Mouse (Mus musculus) lung, postnatal 0 days (tissue): Measurements from ENCODE around the gene St3gal5. TPM values are rescaled to one million over a fixed set of nuclear protein-coding genes. Genes with fewer than 3 reads are reported as not detected.

Experiments
- ATAC-seq: fragments of 200-750 bp; cut with Nextera tagmentation; 2 replicates; pipeline ENCODE4 v1.8.0; 2017; ENCODE audit warnings: moderate library complexity
- DNase-seq: peaks from one replicate; pipeline ENCODE4 v3.0.0-alpha.2; 2016; ENCODE audit warnings: low spot score
- H3K27ac ChIP-seq: fragments of 300-500 bp; sonication (generic); 2 replicates; pipeline ENCODE4 v1.5.1; 2014; ENCODE audit warnings: antibody characterized with exemption, mild to moderate bottlenecking, low read length, mixed read lengths
- H3K27me3 ChIP-seq: fragments of 300-500 bp; sonication (generic); replicated peaks from 2 replicates; pipeline ENCODE4 v1.6.1; 2014; ENCODE audit warnings: low read length, mixed read lengths; ENCODE audit not compliant: insufficient read depth
- H3K36me3 ChIP-seq: fragments of 300-500 bp; sonication (generic); 2 replicates; pipeline ENCODE4 v1.6.1; 2014; ENCODE audit warnings: low read length, mixed read lengths; ENCODE audit not compliant: insufficient read depth
- H3K4me1 ChIP-seq: fragments of 300-500 bp; sonication (generic); 2 replicates; pipeline ENCODE4 v1.6.1; 2014; ENCODE audit warnings: antibody characterized with exemption, low read depth, low read length, mixed read lengths; ENCODE audit not compliant: insufficient read depth
- H3K4me2 ChIP-seq: fragments of 300-500 bp; sonication (generic); replicated peaks from 2 replicates; pipeline ENCODE4 v1.6.1; 2014; ENCODE audit warnings: low read depth, mild to moderate bottlenecking, low read length, moderate library complexity, mixed read lengths
- H3K4me3 ChIP-seq: fragments of 300-500 bp; sonication (generic); 2 replicates; pipeline ENCODE4 v1.5.1; 2014; ENCODE audit warnings: low read depth, low read length
- H3K9ac ChIP-seq: fragments of 300-500 bp; sonication (generic); replicated peaks from 2 replicates; pipeline ENCODE4 v1.6.1; 2014; ENCODE audit warnings: low read depth, mild to moderate bottlenecking
- H3K9me3 ChIP-seq: fragments of 300-500 bp; sonication (generic); 2 replicates; pipeline ENCODE4 v1.6.1; 2016; ENCODE audit warnings: low read length, mixed read lengths
- CTCF ChIP-seq: IDR thresholded peaks from 2 replicates; pipeline ENCODE4 v1.5.1; 2016; ENCODE audit warnings: antibody characterized with exemption, mild to moderate bottlenecking
- EP300 ChIP-seq: IDR thresholded peaks from 2 replicates; pipeline ENCODE4 v1.6.1; 2016; ENCODE audit warnings: antibody characterized with exemption, mild to moderate bottlenecking, control low read depth
- WGBS: fragments of 180-500 bp; shearing (Covaris S2); extraction: QIAGEN DNeasy Blood & Tissue Kit; methylation state at CpG from one replicate; pipeline ENCODE4 v1.1.7; 2014; 5-methylcytosine and 5-hydroxymethylcytosine counted together
- polyA plus RNA-seq: library from polyadenylated mRNA; unstranded; fragments of >200 nt; fragmentation: Nextera tagmentation; extraction: Ambion mirVana; gene quantifications from 2 replicates; pipeline ENCODE4 v1.2.1, GENCODE M21; 2015

Gene St3gal5
- polyA plus RNA-seq, 1 experiment from 2014 or later = 38.9 TPM

GRCm38 (mm10) chr6:72196660-72197059 lies 99.3 kb downstream of the St3gal5 start:
- Histone ChIP-seq H3K4me3 (no peak overlapping the region), H3K4me2 (no peak overlapping the region), H3K4me1 (peaks cover 11% of the 10 kb centered on the region; the same call in 1 of the 2 replicates), H3K9ac (no peak overlapping the region), H3K36me3 (no peaks in the 10 kb centered on the region), H3K27me3 (no peaks in the 10 kb centered on the region), H3K27ac (no peak overlapping the region), H3K9me3 (no peaks in the 10 kb centered on the region; the same call in 1 of the 2 replicates)
- ATAC-seq (no peak), DNase-seq (no peak)
- TF ChIP-seq EP300 (no peak), CTCF (no peak)
- 67% methylated on average over 3 of the region's 3 CpGs for WGBS

- Histone ChIP-seq H3K27ac (no peak overlapping the region), H3K4me1 (peaks cover 11% of the 10 kb centered on the region; the same call in 1 of the 2 replicates), H3K4me3 (no peak overlapping the region), H3K36me3 (no peaks in the 10 kb centered on the region), H3K9me3 (no peaks in the 10 kb centered on the region; the same call in 1 of the 2 replicates), H3K27me3 (no peaks in the 10 kb centered on the region), H3K9ac (no peak overlapping the region), H3K4me2 (no peak overlapping the region)
- TF ChIP-seq EP300 = no peak
- TF ChIP-seq CTCF = no peak
- no peak for ATAC-seq
- DNase-seq = no peak
Measured at GRCm38 (mm10) chr6:72197515-72197914, 100.1 kb downstream of the St3gal5 start.

GRCm38 (mm10) chr6:72200595-72201256 lies 103.3 kb downstream of the St3gal5 start:
- Histone ChIP-seq H3K9ac (no peak overlapping the region), H3K4me3 (no peak overlapping the region), H3K27me3 (no peaks in the 10 kb centered on the region), H3K36me3 (peaks cover 5% of the 10 kb centered on the region; the same call in 1 of the 2 replicates), H3K27ac (no peak overlapping the region), H3K4me2 (no peak overlapping the region), H3K4me1 (peaks cover 11% of the 10 kb centered on the region; the same call in 1 of the 2 replicates), H3K9me3 (no peaks in the 10 kb centered on the region)
- 51% methylated on average over 11 of the region's 11 CpGs for WGBS
- no peak for DNase-seq
- peak; percentile 43 for ATAC-seq
- TF ChIP-seq EP300 (no peak), CTCF (peak; percentile 22; the same call in 1 of the 2 replicates)

GRCm38 (mm10) chr6:72202732-72203131 lies 105.3 kb downstream of the St3gal5 start:
- Histone ChIP-seq H3K9ac (no peak overlapping the region), H3K4me2 (no peak overlapping the region), H3K36me3 (peaks cover 5% of the 10 kb centered on the region; the same call in 1 of the 2 replicates), H3K9me3 (no peaks in the 10 kb centered on the region), H3K4me1 (peaks cover 11% of the 10 kb centered on the region; the same call in 1 of the 2 replicates), H3K27me3 (no peaks in the 10 kb centered on the region), H3K27ac (no peak overlapping the region), H3K4me3 (no peak overlapping the region)
- DNase-seq (no peak), ATAC-seq (no peak)
- 75% methylated on average over 5 of the region's 5 CpGs for WGBS
- TF ChIP-seq EP300 (no peak), CTCF (no peak)

GRCm38 (mm10) chr6:72203279-72203678 lies 105.9 kb downstream of the St3gal5 start:
- ATAC-seq (no peak), DNase-seq (no peak)
- Histone ChIP-seq H3K4me1 (peaks cover 11% of the 10 kb centered on the region; the same call in 1 of the 2 replicates), H3K36me3 (peaks cover 5% of the 10 kb centered on the region; the same call in 1 of the 2 replicates), H3K9me3 (no peaks in the 10 kb centered on the region), H3K27ac (no peak overlapping the region), H3K9ac (no peak overlapping the region), H3K27me3 (no peaks in the 10 kb centered on the region), H3K4me3 (no peak overlapping the region), H3K4me2 (no peak overlapping the region)
- no peak for TF ChIP-seq EP300
- TF ChIP-seq CTCF = no peak
- WGBS = 40% methylated on average over 5 of the region's 5 CpGs

Other genes with a start within 250 kb of the St3gal5 start
- gene Ptcd3, start 188.8 kb upstream of the St3gal5 start, polyA plus RNA-seq = 25.0 and 27.8 TPM in 2 replicates
- gene Polr1a, start 188.5 kb upstream of the St3gal5 start, polyA plus RNA-seq = 6.1 and 7.6 TPM in 2 replicates
- gene Atoh8, start 138.0 kb downstream of the St3gal5 start, polyA plus RNA-seq = 17.3 and 20.6 TPM in 2 replicates
- 1,292 and 1,589 TPM in 2 replicates for gene Sftpb, start 207.0 kb downstream of the St3gal5 start, polyA plus RNA-seq
- 26.1 and 27.4 TPM in 2 replicates for gene Usp39, start 247.6 kb downstream of the St3gal5 start, polyA plus RNA-seq
- 23.0 and 24.2 TPM in 2 replicates for gene 0610030E20Rik, start 249.7 kb downstream of the St3gal5 start, polyA plus RNA-seq